Mouse (Mus musculus): Measurements from ENCODE around the gene Gamt.

DNA sequence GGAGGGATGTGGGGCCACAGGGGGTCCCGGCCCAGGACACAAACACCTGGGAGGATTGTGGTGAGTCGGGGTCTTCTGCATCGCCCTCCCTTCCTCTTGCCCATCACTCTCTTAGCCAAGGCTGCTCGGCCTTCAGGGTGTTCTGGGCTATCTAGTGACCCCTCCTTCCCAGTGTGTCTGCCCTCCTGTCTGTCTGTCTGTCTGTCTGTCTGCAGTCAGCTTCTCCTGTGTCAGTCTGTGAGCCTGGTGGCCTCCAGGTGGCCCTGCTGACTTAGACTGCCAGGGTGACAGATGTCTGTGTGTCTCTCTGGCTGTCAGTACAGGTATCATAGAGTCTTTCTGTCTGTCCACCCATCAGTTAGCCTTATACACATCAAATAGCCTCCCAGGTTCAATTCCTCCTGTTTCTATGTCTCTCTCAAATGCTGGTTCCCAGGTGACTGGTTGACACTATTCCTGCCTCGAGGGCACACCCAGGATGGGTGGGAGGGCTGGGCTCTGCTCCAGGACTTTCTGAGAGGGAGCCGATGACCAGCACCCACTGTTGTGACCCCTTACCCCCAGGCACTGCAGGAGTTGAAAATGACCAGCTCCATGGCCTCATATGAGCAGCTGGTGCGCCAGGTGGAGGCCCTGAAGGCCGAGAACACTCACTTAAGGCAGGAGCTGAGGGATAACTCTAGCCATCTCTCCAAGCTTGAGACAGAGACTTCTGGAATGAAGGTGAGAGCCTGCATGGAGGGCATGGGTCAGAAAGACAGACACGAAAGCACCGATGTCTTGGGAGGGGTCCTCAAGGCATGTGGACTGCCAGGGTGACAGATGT is 40.7 kb upstream of the Gamt start:
- no peak for TF ChIP-seq EP300 (IDR thresholded peaks at IDR 0.05; ENCODE audit: insufficient read depth, low read depth, low read length)
- no peak for TF ChIP-seq POLR2A (IDR thresholded peaks at IDR 0.05; ENCODE audit: insufficient read depth, low read length)

Data from ES-Bruce4 (cell line).